Mouse (Mus musculus): ENCODE results near the gene Ddhd1.

DNA sequence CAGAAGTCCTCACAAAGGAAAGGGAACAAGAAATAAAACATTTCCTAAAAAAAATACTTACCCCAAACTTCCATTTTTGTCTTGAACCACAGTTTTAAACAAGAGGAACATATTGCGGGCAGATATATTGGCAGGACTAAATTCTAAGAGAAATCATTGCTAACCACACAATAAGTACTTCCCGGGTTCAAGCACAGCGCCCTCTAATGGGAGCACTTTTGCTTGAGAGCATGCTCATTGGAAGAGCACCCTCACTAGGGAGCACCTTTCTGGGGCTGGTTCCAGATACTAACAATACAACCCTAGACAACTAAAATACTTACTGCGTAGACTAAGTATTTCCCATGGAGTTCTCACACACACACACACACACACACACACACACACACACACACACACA is 105.5 kb downstream of the Ddhd1 start:
- TF ChIP-seq POLR2A (IDR thresholded peaks at IDR 0.05; ENCODE audit: low read depth, low read length) (no peak), CTCF (IDR thresholded peaks at IDR 0.05; ENCODE audit: extremely low read depth, insufficient read length, insufficient replicate concordance, low read depth, low read length) (no peak)
